18 mouse cellular contexts compared by ENCODE assay signal in genomic region chr8:105330325-105330724, GRCm38 (mm10).
"Had no signal": no experiment of that assay in that cellular context is flagged by ENCODE, and none has a peak within 500 bp of the region (broad histone marks: within the 10 kb centered on the region; RNA-seq: fewer than 3 reads in every experiment).

No protein-coding gene starts in this region.

- DNase-seq: gastrocnemius, postnatal 14 days; heart, adult 18-20 months; heart, postnatal 10 days; heart, postnatal 4 days; kidney, adult 11 months; kidney, adult 9 months; layer of hippocampus, adult 9-11 months; layer of hippocampus, postnatal 36 days; left cerebral cortex, postnatal 4 days had no signal

- H3K27me3 ChIP-seq: heart, embryonic 12.5 days; hindbrain, embryonic 12.5 days; limb, embryonic 13.5 days; limb, embryonic 15.5 days; liver, embryonic 12.5 days had no signal

- H3K4me3 ChIP-seq: heart, embryonic 10.5 days; heart, embryonic 12.5 days; hindbrain, embryonic 10.5 days; hindbrain, embryonic 12.5 days; limb, embryonic 13.5 days; limb, embryonic 15.5 days; liver, embryonic 12.5 days had no signal

- H3K27ac ChIP-seq: heart, embryonic 10.5 days; hindbrain, embryonic 10.5 days; hindbrain, embryonic 12.5 days; hindbrain, embryonic 14.5 days; limb, embryonic 13.5 days; limb, embryonic 15.5 days; liver, embryonic 12.5 days; liver, embryonic 14.5 days had no signal
